ENCODE assay signal across 7 mouse cellular contexts in the genomic region with DNA sequence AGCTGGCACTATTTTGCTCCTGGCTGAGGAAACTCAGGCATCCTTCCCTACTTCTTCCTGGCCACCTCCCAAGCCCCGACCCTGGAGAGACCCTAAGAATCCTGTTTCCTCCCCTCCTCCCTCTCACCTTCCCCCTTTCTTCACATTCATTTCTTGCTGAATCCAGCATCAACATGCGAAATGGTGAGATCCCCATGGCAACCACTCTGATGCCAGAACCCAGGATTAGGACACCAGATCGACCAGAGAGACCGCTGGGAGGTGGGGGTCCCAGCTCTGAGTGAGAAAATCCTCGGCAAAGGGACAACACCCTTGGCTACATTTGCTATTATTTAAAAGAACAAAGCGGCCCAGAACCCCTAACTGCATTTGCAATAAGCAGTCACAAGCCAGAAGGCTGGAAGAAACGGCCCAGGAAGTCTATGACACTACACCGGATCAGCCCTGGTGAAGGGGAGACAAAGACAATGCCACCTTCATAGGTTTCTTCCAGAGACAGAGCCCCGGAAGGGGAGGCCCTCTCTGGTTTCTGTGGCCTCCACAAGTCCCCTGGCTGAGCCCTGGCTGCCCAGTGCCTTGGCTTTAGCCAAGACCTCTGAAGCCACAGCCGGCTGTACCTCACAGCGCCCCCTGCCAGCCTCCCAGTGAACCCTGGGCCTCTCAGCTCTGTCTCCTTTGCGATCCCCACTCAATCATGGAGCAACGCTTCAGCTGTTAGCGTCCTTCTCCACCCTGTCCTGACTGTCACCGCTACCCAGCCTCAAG.
DNase-seq lines count a peak whose midpoint lies in the region; ATAC-seq and TF ChIP-seq lines count a peak whose summit lies in the region.

No protein-coding gene starts in this region.

- no peak overlapping the region for H3K4me3 ChIP-seq in layer of hippocampus, adult 2 months
- H3K4me3 ChIP-seq in hindbrain, embryonic 14.5 days (replicated peaks; ENCODE audit: low read length), result no peak overlapping the region

- H3K9me3 ChIP-seq in hindbrain, embryonic 14.5 days (ENCODE audit: control insufficient read depth, low read length), result no peaks in the 10 kb centered on the region

- H3K4me2 ChIP-seq in hindbrain, embryonic 14.5 days (replicated peaks), result no peak overlapping the region

- H3K9ac ChIP-seq in hindbrain, embryonic 14.5 days, result 0 out of 2 replicates have a peak overlapping the region, but pooled peaks have one; percentile 5

- ATAC-seq in hindbrain, embryonic 14.5 days (ENCODE audit: low FRiP score), result no peak

- peak; percentile 78 for TF ChIP-seq CTCF in layer of hippocampus, adult 2 months (conservative IDR thresholded peaks at IDR 0.05)
- TF ChIP-seq CTCF in brain, embryonic 14.5 days (IDR thresholded peaks at IDR 0.05; ENCODE audit: borderline replicate concordance, extremely low read depth, insufficient read depth, insufficient read length), result peak; percentile 58; the same call in 1 of the 2 replicates

- whole genome bisulfite sequencing in hindbrain, embryonic 14.5 days, result 26% methylated on average over 15 of the region's 15 CpGs

- no peak for TF ChIP-seq POLR2A in brain, embryonic 14.5 days (IDR thresholded peaks at IDR 0.05; ENCODE audit: borderline replicate concordance, extremely low read depth, insufficient read depth, insufficient read length, poor library complexity, severe bottlenecking)

- no peaks in the 10 kb centered on the region for H3K27me3 ChIP-seq in hindbrain, embryonic 14.5 days (ENCODE audit: control insufficient read depth, insufficient read depth, low read length)

- no peak overlapping the region; the same call in 1 of the 2 replicates for H3K27ac ChIP-seq in layer of hippocampus, adult 2 months
- no peak overlapping the region for H3K27ac ChIP-seq in hindbrain, embryonic 14.5 days

- H3K36me3 ChIP-seq in hindbrain, embryonic 14.5 days (replicated peaks; ENCODE audit: control insufficient read depth, insufficient read depth), result no peaks in the 10 kb centered on the region

- DNase-seq in layer of hippocampus, adult 2 months (ENCODE audit: low spot score in 2 of 2), result peak; percentile 12 to 29
- no peak for DNase-seq in layer of hippocampus, adult 9-10 months (ENCODE audit: low spot score)
- DNase-seq in R1 (ENCODE audit: low read depth, low spot score), result peak; percentile 35
- DNase-seq in brain, embryonic 14.5 days (ENCODE audit: low read depth), result peak; percentile 87
- DNase-seq in hindbrain, embryonic 14.5 days (ENCODE audit: low spot score), result peak; percentile 53
- DNase-seq in retina, embryonic 14.5 days (ENCODE audit: low spot score), result peak; percentile 80
- DNase-seq in spleen, adult 12 weeks (ENCODE audit: low spot score), result no peak

- H3K4me1 ChIP-seq in hindbrain, embryonic 14.5 days (replicated peaks; ENCODE audit: control insufficient read depth, insufficient read depth, low read length), result peaks cover 10% of the 10 kb centered on the region

Comparison
In these comparisons a context has a peak if more than half of its experiments do, and no peak if none do; other contexts are left out.
1. DNase-seq: peak in layer of hippocampus, adult 2 months (2 of 2), R1 (single experiment), brain, embryonic 14.5 days (single experiment), hindbrain, embryonic 14.5 days (single experiment) and retina, embryonic 14.5 days (single experiment); none in layer of hippocampus, adult 9-10 months (single experiment) and spleen, adult 12 weeks (single experiment).